Mouse (Mus musculus) liver, embryonic 14.5 days (tissue): ENCODE measurements at regions not wholly inside any gene's neighbourhood (a gene's known extent, or its start where the extent isn't known, plus 50 kb on each side); places are given as distances from the start of the nearest gene placed in this dataset.

Experiments used
- ATAC-seq: fragments of 200-750 bp; cut with Nextera tagmentation; 2 replicates; pipeline ENCODE4 v1.8.0; 2017; ENCODE audit warnings: moderate number of reproducible peaks, mild to moderate bottlenecking, moderate library complexity; ENCODE audit not compliant: insufficient read depth
- DNase-seq, 3 experiments: peaks; one replicate each; pipeline ENCODE4 v3.0.0-alpha.2; 2012 to 2013; ENCODE audit warnings: low read depth in 3 of 3, low spot score in 3 of 3
- H3K27ac ChIP-seq: fragments of 300-500 bp; sonication (generic); 2 replicates; pipeline ENCODE4 v1.5.1; 2014; ENCODE audit warnings: moderate library complexity, mild to moderate bottlenecking, control low read depth, inconsistent platforms
- H3K27me3 ChIP-seq: fragments of 300-500 bp; sonication (generic); 2 replicates; pipeline ENCODE4 v1.6.1; 2014; ENCODE audit warnings: mild to moderate bottlenecking, low read length, moderate library complexity; ENCODE audit not compliant: control insufficient read depth, insufficient read depth
- H3K36me3 ChIP-seq: fragments of 300-500 bp; sonication (generic); replicated peaks from 2 replicates; pipeline ENCODE4 v1.6.1; 2014; ENCODE audit warnings: low read depth; ENCODE audit not compliant: control insufficient read depth, insufficient read depth
- H3K4me1 ChIP-seq, 2 experiments: fragments of 200-500 bp in 1 of 2; fragments of 300-500 bp in 1 of 2; sonication (generic) in 1 of 2; replicated peaks; 2 replicates each; pipeline ENCODE4 v1.6.1; 2012 to 2014; ENCODE audit warnings: antibody characterized with exemption in 1 of 2, inconsistent platforms in 1 of 2, low read length in 1 of 2; ENCODE audit not compliant: control insufficient read depth in 2 of 2, insufficient read depth in 2 of 2
- H3K4me2 ChIP-seq: fragments of 300-500 bp; sonication (generic); 2 replicates; pipeline ENCODE4 v1.6.1; 2014; ENCODE audit warnings: low read depth, mild to moderate bottlenecking, control low read depth, moderate library complexity
- H3K4me3 ChIP-seq, 2 experiments: fragments of 200-500 bp in 1 of 2; fragments of 300-500 bp in 1 of 2; sonication (generic) in 1 of 2; 2 replicates each; pipeline ENCODE4 v1.5.1; 2012 to 2014; ENCODE audit warnings: low read depth in 2 of 2, low read length in 2 of 2, mild to moderate bottlenecking in 2 of 2, control low read depth in 1 of 2, inconsistent platforms in 1 of 2, moderate library complexity in 1 of 2; ENCODE audit not compliant: insufficient read depth in 1 of 2
- H3K9ac ChIP-seq: fragments of 300-500 bp; sonication (generic); replicated peaks from 2 replicates; pipeline ENCODE4 v1.6.1; 2014; ENCODE audit warnings: mild to moderate bottlenecking, control low read depth, moderate library complexity
- H3K9me3 ChIP-seq: fragments of 300-500 bp; sonication (generic); 2 replicates; pipeline ENCODE4 v1.6.1; 2016; ENCODE audit warnings: low read length, mixed read lengths; ENCODE audit not compliant: control insufficient read depth
- CTCF ChIP-seq: IDR thresholded peaks from 2 replicates; pipeline ENCODE4 v1.5.1; 2016; ENCODE audit warnings: antibody characterized with exemption, low read depth, control low read depth
- EP300 ChIP-seq: IDR thresholded peaks from 2 replicates; pipeline ENCODE4 v1.6.1; 2016; ENCODE audit warnings: antibody characterized with exemption, low read depth
- WGBS: fragments of 180-500 bp; shearing (Covaris S2); extraction: QIAGEN DNeasy Blood & Tissue Kit; methylation state at CpG from one replicate; pipeline ENCODE4 v1.1.7; 2014; ENCODE audit not compliant: insufficient replicate concordance; 5-methylcytosine and 5-hydroxymethylcytosine counted together

DNA sequence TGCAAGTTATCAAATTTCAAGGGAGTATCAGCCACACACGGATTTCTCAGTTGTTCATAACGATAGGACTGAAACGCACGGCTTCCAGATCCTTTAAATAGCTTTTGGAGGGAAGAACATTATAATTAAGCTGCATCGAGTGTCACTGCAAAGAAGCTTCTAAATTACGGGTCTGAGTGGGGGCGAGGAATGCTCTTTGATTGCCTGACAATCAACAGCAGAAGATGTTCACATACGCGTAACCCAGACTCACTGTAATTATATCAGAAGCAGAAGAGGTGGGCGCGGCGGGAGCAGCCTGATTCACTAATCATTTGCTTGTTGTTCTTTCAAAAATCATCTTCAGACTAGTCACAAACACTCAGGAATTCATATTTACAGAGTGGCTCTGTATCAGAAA is 99.0 kb upstream of the Gls start:
- Histone ChIP-seq H3K9me3 (no peaks in the 10 kb centered on the region), H3K4me3 (no peak overlapping the region), H3K36me3 (no peaks in the 10 kb centered on the region), H3K27me3 (no peaks in the 10 kb centered on the region), H3K27ac (no peak overlapping the region), H3K4me1 (no peaks in the 10 kb centered on the region), H3K9ac (no peak overlapping the region), H3K4me2 (no peak overlapping the region)
- ATAC-seq (no peak), DNase-seq (no peak)
- TF ChIP-seq EP300, result no peak
- no peak for TF ChIP-seq CTCF
- WGBS, result 75% methylated on average over 12 of the region's 12 CpGs

DNA sequence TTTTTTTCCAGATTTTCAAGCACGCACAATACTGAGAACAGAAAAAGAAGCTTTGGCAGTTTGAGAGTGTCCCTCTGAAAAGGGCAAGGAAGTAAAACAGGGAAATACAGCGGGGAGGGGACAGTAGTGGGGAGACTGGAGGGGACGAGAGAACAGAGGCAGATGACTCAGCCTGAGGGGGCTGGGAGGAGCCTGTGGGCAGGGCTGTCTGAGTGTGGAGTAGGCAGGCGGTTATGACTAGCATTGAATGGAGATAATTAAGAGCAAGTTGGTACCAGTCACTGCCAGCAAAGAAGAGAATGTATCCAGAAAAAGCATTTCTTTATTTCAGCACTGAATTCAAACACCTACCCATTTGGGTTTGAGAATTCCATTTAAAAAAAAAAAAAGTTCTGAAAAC is 98.4 kb upstream of the Gls start:
- Histone ChIP-seq H3K27me3 (no peaks in the 10 kb centered on the region), H3K27ac (no peak overlapping the region), H3K9ac (no peak overlapping the region), H3K4me1 (no peaks in the 10 kb centered on the region), H3K36me3 (no peaks in the 10 kb centered on the region), H3K4me2 (no peak overlapping the region), H3K9me3 (no peaks in the 10 kb centered on the region), H3K4me3 (no peak overlapping the region)
- DNase-seq (no peak), ATAC-seq (no peak)
- TF ChIP-seq EP300 (no peak), CTCF (no peak)
- WGBS, result 24% methylated on average over 4 of the region's 4 CpGs

- H3K9ac ChIP-seq, result no peak overlapping the region
- no peak overlapping the region for H3K4me3 ChIP-seq
- ATAC-seq, result no peak
- H3K36me3 ChIP-seq, result no peaks in the 10 kb centered on the region
- no peaks in the 10 kb centered on the region for H3K9me3 ChIP-seq
- no peak for DNase-seq
- H3K27me3 ChIP-seq, result no peaks in the 10 kb centered on the region
- H3K4me2 ChIP-seq, result no peak overlapping the region
- TF ChIP-seq CTCF, result no peak
- TF ChIP-seq EP300, result no peak
- no peak overlapping the region for H3K27ac ChIP-seq
- WGBS, result 58% methylated on average over 6 of the region's 6 CpGs
- no peaks in the 10 kb centered on the region for H3K4me1 ChIP-seq
Measured at GRCm38 (mm10) chr1:52330496-52330895, 97.5 kb upstream of the Gls start.

- Histone ChIP-seq H3K9me3 (no peaks in the 10 kb centered on the region), H3K36me3 (no peaks in the 10 kb centered on the region), H3K9ac (no peak overlapping the region), H3K27ac (no peak overlapping the region), H3K4me3 (no peak overlapping the region), H3K4me2 (no peak overlapping the region), H3K4me1 (no peaks in the 10 kb centered on the region), H3K27me3 (no peaks in the 10 kb centered on the region)
- TF ChIP-seq EP300 (no peak), CTCF (peak; percentile 17; the same call in 1 of the 2 replicates)
- DNase-seq, result no peak
- no peak for ATAC-seq
Measured at GRCm38 (mm10) chr1:52328507-52328906, 95.5 kb upstream of the Gls start.

DNA sequence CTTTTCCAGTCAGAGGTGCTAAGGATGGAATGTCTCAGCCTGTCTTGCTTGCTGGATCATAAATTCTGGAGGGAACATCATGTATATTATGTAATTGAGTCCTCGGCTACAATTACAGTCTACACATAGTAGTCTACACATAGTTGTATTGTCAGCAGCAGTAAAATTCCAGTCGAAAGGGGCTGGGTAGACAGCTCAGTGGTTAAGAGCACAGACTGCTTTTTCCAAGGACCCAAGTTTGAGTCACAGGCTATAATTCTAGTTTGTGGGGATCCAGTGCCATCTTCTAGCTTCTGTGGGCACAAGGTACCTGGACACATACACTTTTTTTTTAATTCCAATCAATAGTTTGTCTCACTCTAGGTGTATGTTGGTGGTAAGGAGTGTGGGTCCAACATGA is 91.3 kb upstream of the Gls start:
- TF ChIP-seq EP300, result no peak
- no peak for TF ChIP-seq CTCF
- no peaks in the 10 kb centered on the region for H3K4me1 ChIP-seq
- WGBS, result 51% methylated on average over 2 of the region's 2 CpGs
- H3K4me3 ChIP-seq, result no peak overlapping the region
- no peak overlapping the region for H3K27ac ChIP-seq
- H3K36me3 ChIP-seq, result no peaks in the 10 kb centered on the region
- DNase-seq, result no peak
- H3K27me3 ChIP-seq, result no peaks in the 10 kb centered on the region
- H3K4me2 ChIP-seq, result no peak overlapping the region
- H3K9me3 ChIP-seq, result no peaks in the 10 kb centered on the region
- no peak overlapping the region for H3K9ac ChIP-seq
- no peak for ATAC-seq

GRCm38 (mm10) chr1:52312076-52312633 is 79.1 kb upstream of the Gls start:
- H3K36me3 ChIP-seq, result no peaks in the 10 kb centered on the region
- H3K9ac ChIP-seq, result no peak overlapping the region
- 56% methylated on average over 3 of the region's 3 CpGs for WGBS
- no peaks in the 10 kb centered on the region for H3K9me3 ChIP-seq
- no peaks in the 10 kb centered on the region for H3K27me3 ChIP-seq
- no peak overlapping the region for H3K27ac ChIP-seq
- DNase-seq, result no peak
- no peaks in the 10 kb centered on the region for H3K4me1 ChIP-seq
- no peak overlapping the region for H3K4me3 ChIP-seq
- TF ChIP-seq EP300, result no peak
- no peak for TF ChIP-seq CTCF
- ATAC-seq, result no peak
- H3K4me2 ChIP-seq, result no peak overlapping the region
